Mouse (Mus musculus) stomach, embryonic 16.5 days (tissue): ENCODE measurements around the gene Dcaf11. TPM values are rescaled to one million over a fixed set of nuclear protein-coding genes. Genes with fewer than 3 reads are reported as not detected.
A peak's percentile ranks its signal among the peaks of the same experiment; 100 is the strongest.

Source experiments
- ATAC-seq: fragments of 200-750 bp; cut with Nextera tagmentation; 2 replicates; pipeline ENCODE4 v1.8.0; 2017; ENCODE audit warnings: moderate number of reproducible peaks, moderate TSS enrichment; ENCODE audit not compliant: insufficient read depth, low FRiP score
- H3K27ac ChIP-seq: fragments of 300-500 bp; sonication (generic); 2 replicates; pipeline ENCODE4 v1.5.1; 2014; ENCODE audit warnings: low read length
- H3K27me3 ChIP-seq: fragments of 300-500 bp; sonication (generic); 2 replicates; pipeline ENCODE4 v1.6.1; 2014; ENCODE audit warnings: low read length, control low read depth, mixed read lengths; ENCODE audit not compliant: control insufficient read depth, insufficient read depth
- H3K36me3 ChIP-seq: fragments of 300-500 bp; sonication (generic); 2 replicates; pipeline ENCODE4 v1.6.1; 2014; ENCODE audit warnings: low read length; ENCODE audit not compliant: control insufficient read depth, insufficient read depth
- H3K4me1 ChIP-seq: fragments of 300-500 bp; sonication (generic); 2 replicates; pipeline ENCODE4 v1.6.1; 2014; ENCODE audit warnings: low read length, control low read depth, mixed read lengths; ENCODE audit not compliant: control insufficient read depth, insufficient read depth
- H3K4me2 ChIP-seq: fragments of 300-500 bp; sonication (generic); 2 replicates; pipeline ENCODE4 v1.6.1; 2014; ENCODE audit warnings: low read depth, low read length, mixed read lengths
- H3K4me3 ChIP-seq: fragments of 300-500 bp; sonication (generic); replicated peaks from 2 replicates; pipeline ENCODE4 v1.5.1; 2014; ENCODE audit warnings: mild to moderate bottlenecking, low read length
- H3K9ac ChIP-seq: fragments of 300-500 bp; sonication (generic); 2 replicates; pipeline ENCODE4 v1.6.1; 2014; ENCODE audit warnings: low read length
- H3K9me3 ChIP-seq: fragments of 300-500 bp; sonication (generic); replicated peaks from 2 replicates; pipeline ENCODE4 v1.6.1; 2016; ENCODE audit warnings: low read length, control low read depth; ENCODE audit not compliant: control insufficient read depth
- WGBS: fragments of 180-500 bp; shearing (Covaris S2); extraction: QIAGEN DNeasy Blood & Tissue Kit; methylation state at CpG from one replicate; pipeline ENCODE4 v1.1.7; 2014; 5-methylcytosine and 5-hydroxymethylcytosine counted together
- polyA plus RNA-seq: library from polyadenylated mRNA; unstranded; fragments of >200 nt; fragmentation: Nextera tagmentation; extraction: Ambion mirVana; gene quantifications from 2 replicates; pipeline ENCODE4 v1.2.1, GENCODE M21; 2015

Dcaf11 gene
- polyA plus RNA-seq, 1 experiment from 2014 or later, result 77.6 TPM

- no peaks in the 10 kb centered on the region for H3K4me1 ChIP-seq
- H3K36me3 ChIP-seq, result no peaks in the 10 kb centered on the region
- peaks cover 19% of the 10 kb centered on the region for H3K27me3 ChIP-seq
- no peak within 1 kb of the TSS for H3K4me3 ChIP-seq
- no peak within 1 kb of the TSS for H3K4me2 ChIP-seq
- 21% methylated on average over 8 of the region's 8 CpGs for WGBS
- no peak within 1 kb of the TSS for H3K27ac ChIP-seq
- no peak within 1 kb of the TSS for H3K9ac ChIP-seq
- ATAC-seq, result no peak
- no peaks in the 10 kb centered on the region for H3K9me3 ChIP-seq
Observed at GRCm38 (mm10) chr14:55524785-55525184, 35.0 kb upstream of the Dcaf11 start, which contains the start of gene Nrl. Gene Nrl, minus strand, starts transcription at chr14:55524981.

- Histone ChIP-seq H3K27me3 (peaks cover 7% of the 10 kb centered on the region; the same call in 1 of the 2 replicates), H3K27ac (no peak overlapping the region), H3K36me3 (no peaks in the 10 kb centered on the region), H3K9me3 (no peaks in the 10 kb centered on the region), H3K4me3 (no peak overlapping the region), H3K4me1 (no peaks in the 10 kb centered on the region), H3K9ac (no peak overlapping the region), H3K4me2 (no peak overlapping the region)
- WGBS, result 60% methylated on average over 2 of the region's 2 CpGs
- ATAC-seq, result no peak
Observed at GRCm38 (mm10) chr14:55526674-55527073, 33.1 kb upstream of the Dcaf11 start.

GRCm38 (mm10) chr14:55527940-55528339 lies 31.9 kb upstream of the Dcaf11 start:
- no peaks in the 10 kb centered on the region for H3K4me1 ChIP-seq
- H3K4me2 ChIP-seq, result no peak overlapping the region
- H3K27ac ChIP-seq, result no peak overlapping the region
- no peaks in the 10 kb centered on the region for H3K27me3 ChIP-seq
- no peak overlapping the region for H3K9ac ChIP-seq
- WGBS, result 22% methylated on average over 3 of the region's 3 CpGs
- no peaks in the 10 kb centered on the region for H3K36me3 ChIP-seq
- no peak overlapping the region for H3K4me3 ChIP-seq
- ATAC-seq, result no peak
- no peaks in the 10 kb centered on the region for H3K9me3 ChIP-seq

GRCm38 (mm10) chr14:55536116-55536745 lies 23.6 kb upstream of the Dcaf11 start:
- Histone ChIP-seq H3K9ac (no peak overlapping the region), H3K27me3 (no peaks in the 10 kb centered on the region)
- 41% methylated on average over 6 of the region's 6 CpGs for WGBS

GRCm38 (mm10) chr14:55540067-55540786 lies 19.6 kb upstream of the Dcaf11 start, which contains the start of gene Pck2:
Gene Pck2, plus strand, starts transcription at chr14:55540266.
- Histone ChIP-seq H3K4me1 (peaks cover 14% of the 10 kb centered on the region), H3K9me3 (no peaks in the 10 kb centered on the region), H3K4me3 (peak within 1 kb of the TSS; percentile 56), H3K27ac (peak within 1 kb of the TSS; percentile 91), H3K36me3 (no peaks in the 10 kb centered on the region; the same call in 1 of the 2 replicates), H3K4me2 (peak within 1 kb of the TSS; percentile 53), H3K9ac (peak within 1 kb of the TSS; percentile 76), H3K27me3 (no peaks in the 10 kb centered on the region)
- peak; percentile 95 for ATAC-seq
- WGBS, result under 1% methylated on average over 32 of the region's 32 CpGs

More at GRCm38 (mm10) chr14:55536116-55536745, 23.6 kb upstream of the Dcaf11 start:
- H3K36me3 ChIP-seq, result no peaks in the 10 kb centered on the region
- H3K4me2 ChIP-seq, result no peak overlapping the region
- peaks cover 9% of the 10 kb centered on the region for H3K4me1 ChIP-seq
- H3K9me3 ChIP-seq, result no peaks in the 10 kb centered on the region
- no peak for ATAC-seq
- H3K27ac ChIP-seq, result no peak overlapping the region
- no peak overlapping the region for H3K4me3 ChIP-seq

- Histone ChIP-seq H3K4me2 (peak overlapping the region; percentile 53), H3K4me1 (peaks cover 14% of the 10 kb centered on the region), H3K9ac (peak overlapping the region; percentile 76), H3K4me3 (peak overlapping the region; percentile 56), H3K9me3 (no peaks in the 10 kb centered on the region), H3K36me3 (no peaks in the 10 kb centered on the region; the same call in 1 of the 2 replicates), H3K27ac (peak overlapping the region; percentile 91), H3K27me3 (no peaks in the 10 kb centered on the region)
- 1% methylated on average over 10 of the region's 10 CpGs for WGBS
- ATAC-seq, result peak; percentile 63
Observed at GRCm38 (mm10) chr14:55540787-55541321, 19.0 kb upstream of the Dcaf11 start.

GRCm38 (mm10) chr14:55542268-55542667 lies 17.5 kb upstream of the Dcaf11 start:
- H3K4me2 ChIP-seq, result no peak overlapping the region
- H3K9me3 ChIP-seq, result no peaks in the 10 kb centered on the region
- no peak overlapping the region for H3K9ac ChIP-seq
- no peak overlapping the region for H3K4me3 ChIP-seq
- WGBS, result 95% methylated on average over 12 of the region's 12 CpGs
- H3K36me3 ChIP-seq, result no peaks in the 10 kb centered on the region; the same call in 1 of the 2 replicates
- ATAC-seq, result no peak
- no peaks in the 10 kb centered on the region for H3K27me3 ChIP-seq
- peaks cover 14% of the 10 kb centered on the region for H3K4me1 ChIP-seq
- H3K27ac ChIP-seq, result no peak overlapping the region

GRCm38 (mm10) chr14:55544334-55544733 lies 15.5 kb upstream of the Dcaf11 start:
- no peak for ATAC-seq
- no peaks in the 10 kb centered on the region for H3K27me3 ChIP-seq
- H3K4me2 ChIP-seq, result no peak overlapping the region
- no peak overlapping the region for H3K27ac ChIP-seq
- peaks cover 5% of the 10 kb centered on the region; the same call in 1 of the 2 replicates for H3K36me3 ChIP-seq
- no peak overlapping the region for H3K4me3 ChIP-seq
- 72% methylated on average over 9 of the region's 9 CpGs for WGBS
- H3K9me3 ChIP-seq, result no peaks in the 10 kb centered on the region
- H3K9ac ChIP-seq, result no peak overlapping the region
- H3K4me1 ChIP-seq, result peaks cover 14% of the 10 kb centered on the region

GRCm38 (mm10) chr14:55550191-55550590 lies 9.6 kb upstream of the Dcaf11 start:
- no peaks in the 10 kb centered on the region for H3K27me3 ChIP-seq
- no peaks in the 10 kb centered on the region for H3K9me3 ChIP-seq
- 77% methylated on average over 6 of the region's 6 CpGs for WGBS
- H3K4me3 ChIP-seq, result no peak overlapping the region
- no peaks in the 10 kb centered on the region for H3K4me1 ChIP-seq
- H3K36me3 ChIP-seq, result peaks cover 5% of the 10 kb centered on the region; the same call in 1 of the 2 replicates
- H3K4me2 ChIP-seq, result no peak overlapping the region
- ATAC-seq, result no peak
- no peak overlapping the region for H3K27ac ChIP-seq
- H3K9ac ChIP-seq, result no peak overlapping the region
